Mouse (Mus musculus): ENCODE measurements around the gene Trappc6a.
A peak's percentile ranks its signal among the peaks of the same experiment; 100 is the strongest.
"Not testable (repeated sequence)": the region's sequence is repeated elsewhere in the genome, so short reads cannot be mapped to it uniquely, and the experiment has no call there.

Gene Trappc6a

GRCm38 (mm10) chr7:19491731-19492130 is 16.5 kb upstream of the Trappc6a start:
- DNase-seq, result no peak

GRCm38 (mm10) chr7:19494751-19495474 is 13.3 kb upstream of the Trappc6a start:
- DNase-seq, result no peak

GRCm38 (mm10) chr7:19495521-19496213 is 12.5 kb upstream of the Trappc6a start:
- DNase-seq, result no peak

GRCm38 (mm10) chr7:19496214-19496555 is 12.0 kb upstream of the Trappc6a start:
- DNase-seq, result no peak

GRCm38 (mm10) chr7:19498326-19498725 is 9.9 kb upstream of the Trappc6a start:
- no peak for DNase-seq

- no peak for DNase-seq
Observed at GRCm38 (mm10) chr7:19500420-19501363, 7.5 kb upstream of the Trappc6a start.

- DNase-seq, result no peak
Observed at GRCm38 (mm10) chr7:19501658-19502057, 6.5 kb upstream of the Trappc6a start.

- no peak for DNase-seq
Observed at GRCm38 (mm10) chr7:19503481-19504068, 4.6 kb upstream of the Trappc6a start.

GRCm38 (mm10) chr7:19506326-19506725 is 1.9 kb upstream of the Trappc6a start:
- DNase-seq, result no peak

GRCm38 (mm10) chr7:19506969-19507611 is 1.1 kb upstream of the Trappc6a start:
- peak; percentile 40 to 43 for DNase-seq

- no peak for DNase-seq
Observed at GRCm38 (mm10) chr7:19507612-19507981, 598 bp upstream of the Trappc6a start.

GRCm38 (mm10) chr7:19508924-19509568 is 851 bp downstream of the Trappc6a start:
- DNase-seq, result no peak

GRCm38 (mm10) chr7:19509786-19510185 is 1.6 kb downstream of the Trappc6a start:
- no peak for DNase-seq

- DNase-seq, result not testable (repeated sequence)
Observed at GRCm38 (mm10) chr7:19511934-19512333, 3.7 kb downstream of the Trappc6a start.

- no peak for DNase-seq
Observed at GRCm38 (mm10) chr7:19512353-19512752, 4.2 kb downstream of the Trappc6a start.

GRCm38 (mm10) chr7:19517652-19518365 is 9.6 kb downstream of the Trappc6a start, which contains the start of gene Nkpd1:
Nkpd1 (plus strand) TSS chr7:19517838.
- DNase-seq, result no peak

- DNase-seq, result no peak
Observed at GRCm38 (mm10) chr7:19520032-19520431, 11.8 kb downstream of the Trappc6a start.

GRCm38 (mm10) chr7:19523017-19523756 is 15.0 kb downstream of the Trappc6a start:
- no peak for DNase-seq

- peak in 1 of 2 experiments; percentile 24 for DNase-seq
Observed at GRCm38 (mm10) chr7:19523757-19524419, 15.7 kb downstream of the Trappc6a start.

Data from thymus, adult 18-20 months (tissue).